Mouse (Mus musculus): ENCODE measurements around the gene Rai14.

Gene Rai14

GRCm38 (mm10) chr15:10611040-10611439 is 103.4 kb downstream of the Rai14 start:
- DNase-seq (ENCODE audit: low spot score): no peak

DNA sequence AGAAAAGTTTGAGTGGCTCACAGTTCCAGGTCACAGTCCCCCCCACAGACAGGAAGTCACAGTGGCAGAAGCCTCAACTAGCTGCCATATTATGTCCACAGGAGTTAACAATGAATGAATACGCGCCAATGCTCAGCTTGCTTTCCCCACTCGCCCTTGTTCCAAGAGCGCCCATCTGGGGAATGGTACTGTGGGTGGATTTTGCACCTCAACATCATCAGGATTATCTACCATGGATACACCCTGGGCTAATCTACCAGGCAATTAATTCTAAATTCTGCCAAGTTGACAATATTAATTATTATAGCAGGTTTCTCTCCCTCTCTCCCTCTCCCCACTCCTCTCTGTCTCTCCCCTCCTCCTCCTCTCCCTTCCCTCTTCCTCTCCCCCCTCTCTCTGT is 105.3 kb downstream of the Rai14 start:
- DNase-seq (ENCODE audit: low spot score): no peak

DNA sequence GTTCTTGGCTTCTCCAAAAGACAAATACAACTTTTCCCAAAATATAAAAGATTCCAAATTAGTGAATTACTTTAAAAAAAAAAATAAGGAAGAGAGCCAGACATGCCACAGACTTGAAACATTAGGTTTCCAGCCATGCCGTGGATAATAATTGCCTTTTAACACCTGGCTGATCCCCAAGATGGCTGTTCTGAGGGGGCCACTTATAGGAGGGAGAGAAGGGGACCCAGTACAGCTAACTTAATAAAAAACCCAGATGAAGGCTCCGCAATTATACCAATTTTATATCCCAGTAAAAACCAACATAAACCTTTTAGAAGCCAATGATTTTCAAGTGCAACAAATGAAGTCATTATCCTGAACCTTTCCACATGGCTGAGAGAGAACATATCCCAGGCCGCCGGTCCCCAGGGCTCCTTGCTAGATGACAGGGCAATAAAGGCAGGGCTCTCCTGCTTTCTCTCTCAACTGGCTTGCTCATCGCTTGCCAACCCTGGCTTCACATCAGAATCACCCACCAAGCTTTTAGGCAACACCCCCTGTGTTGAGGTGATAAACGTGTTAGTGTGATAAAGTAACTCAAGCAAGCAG is 105.8 kb downstream of the Rai14 start:
- DNase-seq (ENCODE audit: low spot score): no peak

GRCm38 (mm10) chr15:10599413-10599812 is 115.0 kb downstream of the Rai14 start:
- no peak for DNase-seq (ENCODE audit: low spot score)

DNA sequence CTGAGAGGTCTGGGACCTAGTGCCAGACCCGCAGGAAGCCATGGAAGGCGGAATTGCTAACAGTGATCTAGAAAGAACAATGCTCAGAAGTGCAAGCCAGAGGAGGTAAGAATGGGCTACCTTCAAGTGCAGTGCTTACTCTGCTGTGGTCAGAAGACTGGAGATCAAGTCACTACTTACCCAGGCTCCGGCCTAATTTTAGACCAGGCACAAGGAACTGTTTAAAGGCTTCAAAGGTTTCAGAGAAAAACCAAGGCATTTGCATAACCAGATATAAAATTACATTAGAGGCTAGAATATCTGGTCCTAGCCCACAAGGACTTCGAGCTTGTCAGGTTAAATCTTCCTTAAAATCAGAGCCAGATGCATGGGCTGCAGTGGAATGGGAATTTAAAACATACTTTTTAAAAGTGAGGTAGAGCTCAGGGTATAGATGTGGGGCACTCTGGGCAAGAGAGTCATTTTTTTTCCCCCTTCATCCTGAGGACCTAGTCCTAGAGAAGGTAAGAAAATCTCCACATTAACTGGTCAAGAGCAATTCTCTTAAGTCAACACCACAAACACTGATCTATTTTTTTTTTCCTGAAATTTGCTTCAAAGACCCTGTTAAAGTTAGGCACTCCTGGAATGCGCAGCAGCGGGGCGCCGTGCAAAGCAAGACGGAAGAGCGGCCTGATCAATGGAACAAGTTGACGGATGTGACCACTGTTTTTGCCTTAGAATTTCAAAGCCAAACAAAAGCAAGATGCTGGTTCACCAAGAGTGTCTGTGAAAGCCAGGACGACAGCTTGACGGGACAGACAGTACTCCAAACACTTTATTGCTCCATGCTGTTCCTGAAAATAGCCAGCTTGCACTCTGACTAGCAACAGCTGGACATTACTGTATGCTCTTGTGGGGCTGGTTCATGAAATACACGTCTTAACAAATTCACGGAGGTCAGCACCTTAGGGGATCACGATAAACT is 115.9 kb downstream of the Rai14 start:
- no peak for DNase-seq (ENCODE audit: low spot score)

GRCm38 (mm10) chr15:10596871-10597270 is 117.6 kb downstream of the Rai14 start:
- DNase-seq (ENCODE audit: low spot score): no peak

DNA sequence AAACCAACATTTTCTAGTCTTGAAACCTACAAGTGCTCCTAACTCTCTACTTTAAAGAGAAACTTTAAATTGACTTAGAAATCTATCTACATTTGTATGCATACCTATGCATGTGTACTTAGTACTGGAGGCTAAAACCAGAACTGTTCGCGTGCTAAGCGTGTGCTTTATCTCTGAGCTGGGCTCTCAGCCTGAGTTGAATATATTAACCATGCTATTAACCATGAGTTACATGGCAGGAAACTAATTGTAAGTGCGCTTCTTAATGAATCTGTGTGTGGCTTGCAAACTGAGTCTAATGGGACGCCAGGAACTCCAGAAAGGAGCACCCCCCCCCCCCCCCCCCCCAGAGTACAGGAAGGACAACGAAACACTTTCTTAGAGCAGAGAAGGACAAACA is 119.0 kb downstream of the Rai14 start:
- DNase-seq (ENCODE audit: low spot score): no peak

GRCm38 (mm10) chr15:10594910-10595309 is 119.5 kb downstream of the Rai14 start:
- no peak for DNase-seq (ENCODE audit: low spot score)

DNA sequence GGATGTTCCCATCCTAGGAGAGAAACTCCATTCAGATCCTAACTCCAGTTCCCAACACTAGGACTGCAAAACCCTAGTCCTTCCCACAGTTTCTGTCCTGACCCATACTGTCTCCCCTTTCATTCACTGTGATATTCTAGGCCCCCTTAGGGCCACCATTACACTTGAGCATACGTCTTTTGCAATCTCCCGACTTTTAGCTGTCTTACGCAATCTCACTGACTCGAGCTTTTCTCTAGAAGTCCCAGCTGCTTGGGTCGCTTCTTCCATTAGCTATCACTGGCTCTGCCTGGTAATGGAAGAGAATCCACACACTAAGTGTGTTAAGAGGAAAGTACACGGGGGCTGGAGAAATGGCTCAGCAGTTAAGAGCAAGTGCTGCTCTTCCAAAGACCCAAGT is 121.3 kb downstream of the Rai14 start:
- DNase-seq (ENCODE audit: low spot score): no peak

DNA sequence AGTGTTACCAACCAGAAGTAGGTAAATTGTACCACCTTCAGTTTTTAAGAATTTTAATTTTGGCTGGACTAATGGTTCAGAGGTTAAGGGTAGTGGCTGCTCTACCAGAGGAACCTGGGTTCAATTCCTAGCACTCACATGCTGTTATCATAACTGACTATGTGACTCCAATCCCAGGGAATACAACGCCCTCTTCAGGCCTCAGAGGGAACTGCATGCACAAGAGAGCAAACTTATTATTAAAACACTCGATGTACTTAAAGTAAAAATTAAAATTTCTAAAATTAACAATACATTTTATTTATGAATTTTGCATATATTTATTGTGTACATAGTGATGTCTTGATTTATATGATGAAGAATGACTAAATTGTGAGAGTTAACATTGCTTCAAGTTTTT is 127.9 kb downstream of the Rai14 start:
- DNase-seq (ENCODE audit: low spot score): no peak

GRCm38 (mm10) chr15:10584359-10585187 is 129.9 kb downstream of the Rai14 start:
- DNase-seq (ENCODE audit: low spot score): no peak

GRCm38 (mm10) chr15:10583408-10583807 is 131.0 kb downstream of the Rai14 start:
- peak; percentile 10 for DNase-seq (ENCODE audit: low spot score)

DNA sequence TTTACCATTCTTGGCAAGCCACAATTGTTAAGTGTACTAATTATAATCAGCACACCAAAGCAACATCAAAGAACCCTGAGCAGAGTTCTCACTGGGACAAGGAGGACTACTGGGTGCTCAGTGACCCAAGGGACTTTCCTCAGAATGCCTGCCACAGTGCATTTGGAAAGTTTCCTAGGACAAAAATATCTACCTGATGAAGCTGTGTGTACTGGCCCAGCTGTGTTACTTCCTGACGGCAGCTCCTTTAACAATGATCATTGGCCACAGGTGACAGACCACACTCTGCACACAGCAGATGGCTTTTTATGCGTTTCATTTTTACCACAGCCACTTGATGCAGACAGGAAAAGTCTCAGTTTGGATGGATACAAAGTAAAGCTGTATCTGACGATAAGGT is 135.3 kb downstream of the Rai14 start:
- DNase-seq (ENCODE audit: low spot score): no peak

DNA sequence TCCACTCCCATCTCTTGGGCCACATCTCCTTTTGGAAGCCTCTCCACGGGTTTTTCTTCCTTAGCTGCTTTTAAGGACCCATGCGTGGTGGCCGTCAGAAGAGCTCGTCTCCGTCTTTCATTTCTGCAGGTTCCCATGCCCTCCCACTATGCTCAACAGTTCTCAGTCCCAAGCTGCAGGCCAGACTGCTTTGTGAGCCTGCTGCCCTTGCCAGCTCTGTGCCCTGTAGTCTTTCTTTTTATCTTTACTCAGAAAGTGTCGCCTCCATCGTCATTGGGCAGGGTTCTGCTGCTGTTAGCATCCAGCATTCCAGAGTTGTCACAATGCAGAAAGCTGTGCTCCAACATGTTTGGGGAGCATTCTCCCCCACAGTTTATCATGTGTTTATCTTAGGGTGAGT is 147.9 kb downstream of the Rai14 start:
- DNase-seq (ENCODE audit: low spot score): no peak

DNA sequence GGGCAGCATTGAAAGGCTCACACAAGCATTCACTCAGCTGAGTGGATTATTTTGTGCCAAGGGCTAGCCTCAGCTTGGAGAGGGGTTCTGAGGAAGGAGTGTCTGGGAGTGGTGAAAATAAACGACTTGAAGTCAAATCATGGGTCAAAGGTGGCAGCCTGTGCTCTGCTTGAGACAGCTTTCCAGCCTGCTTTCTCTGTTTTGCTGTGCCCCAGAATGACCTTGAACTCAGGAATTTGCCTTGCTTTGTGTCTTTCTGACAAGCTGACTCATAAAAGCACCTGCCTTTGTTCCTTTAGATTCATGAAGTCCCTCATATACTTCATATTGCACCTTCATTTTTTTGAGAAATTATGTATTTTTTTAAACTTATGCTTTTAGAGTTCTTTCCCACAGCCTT is 150.2 kb downstream of the Rai14 start:
- no peak for DNase-seq (ENCODE audit: low spot score)

DNA sequence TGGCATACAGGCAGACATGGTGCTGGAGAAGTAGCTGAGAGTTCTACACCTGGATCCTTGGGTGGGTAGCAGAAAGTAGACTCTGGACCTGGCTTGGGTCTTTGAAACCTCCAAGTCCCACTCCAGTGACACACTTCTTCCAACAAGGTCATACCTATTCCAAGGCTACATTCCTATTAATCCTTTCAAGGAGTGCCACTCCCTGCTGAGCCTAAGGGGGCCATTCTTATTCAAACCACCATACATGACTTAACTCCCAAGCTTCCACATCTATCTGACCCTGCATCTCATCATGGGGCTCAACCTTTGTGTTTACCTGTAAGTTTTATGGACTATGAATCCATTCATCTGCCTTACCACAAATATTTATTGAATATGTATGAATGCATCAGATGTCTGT is 152.1 kb downstream of the Rai14 start:
- DNase-seq (ENCODE audit: low spot score): no peak

DNA sequence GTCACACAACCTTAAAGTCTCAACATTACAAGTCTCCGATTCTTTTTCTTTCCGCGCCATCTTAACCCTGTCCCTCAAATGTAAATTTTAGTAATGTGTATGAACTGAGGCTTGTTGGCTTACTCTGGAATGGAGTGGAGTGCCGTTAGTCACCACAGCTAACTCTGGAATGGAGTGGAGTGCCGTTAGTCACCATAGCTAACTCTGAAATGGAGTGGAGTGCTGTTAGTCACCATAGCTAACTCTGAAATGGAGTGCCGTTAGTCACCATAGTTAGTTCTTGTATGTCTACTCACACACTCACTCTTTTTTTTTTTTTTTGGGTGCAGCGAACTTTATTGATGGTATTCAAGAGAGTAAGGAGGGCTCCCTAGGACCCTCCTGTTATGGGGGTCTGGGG is 154.4 kb downstream of the Rai14 start:
- no peak for DNase-seq (ENCODE audit: low spot score)

- no peak for DNase-seq (ENCODE audit: low spot score)
Observed at GRCm38 (mm10) chr15:10558465-10558864, 156.0 kb downstream of the Rai14 start, which contains the start of gene Ttc23l. Gene Ttc23l, minus strand, starts transcription at chr15:10558668.

DNA sequence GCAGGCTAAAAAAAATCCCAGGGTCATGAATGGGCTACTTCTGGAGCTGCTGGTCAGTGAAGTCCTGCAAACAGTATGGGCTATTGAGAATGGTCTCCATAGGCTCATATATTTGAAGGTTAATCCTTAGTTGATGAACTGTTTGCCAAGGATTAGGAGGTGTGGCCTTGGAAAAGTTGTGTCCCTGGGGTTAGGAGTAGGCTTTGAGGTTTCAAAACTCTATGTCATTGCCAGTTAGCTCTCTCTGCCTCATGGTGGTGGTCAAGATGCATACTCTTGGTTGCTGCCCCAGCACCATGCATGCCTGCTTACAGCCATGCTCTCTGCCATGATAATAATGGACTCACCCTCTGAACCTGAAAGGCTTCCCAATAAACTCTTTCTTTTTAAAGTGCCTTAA is 160.1 kb downstream of the Rai14 start:
- no peak for DNase-seq (ENCODE audit: low spot score)

DNA sequence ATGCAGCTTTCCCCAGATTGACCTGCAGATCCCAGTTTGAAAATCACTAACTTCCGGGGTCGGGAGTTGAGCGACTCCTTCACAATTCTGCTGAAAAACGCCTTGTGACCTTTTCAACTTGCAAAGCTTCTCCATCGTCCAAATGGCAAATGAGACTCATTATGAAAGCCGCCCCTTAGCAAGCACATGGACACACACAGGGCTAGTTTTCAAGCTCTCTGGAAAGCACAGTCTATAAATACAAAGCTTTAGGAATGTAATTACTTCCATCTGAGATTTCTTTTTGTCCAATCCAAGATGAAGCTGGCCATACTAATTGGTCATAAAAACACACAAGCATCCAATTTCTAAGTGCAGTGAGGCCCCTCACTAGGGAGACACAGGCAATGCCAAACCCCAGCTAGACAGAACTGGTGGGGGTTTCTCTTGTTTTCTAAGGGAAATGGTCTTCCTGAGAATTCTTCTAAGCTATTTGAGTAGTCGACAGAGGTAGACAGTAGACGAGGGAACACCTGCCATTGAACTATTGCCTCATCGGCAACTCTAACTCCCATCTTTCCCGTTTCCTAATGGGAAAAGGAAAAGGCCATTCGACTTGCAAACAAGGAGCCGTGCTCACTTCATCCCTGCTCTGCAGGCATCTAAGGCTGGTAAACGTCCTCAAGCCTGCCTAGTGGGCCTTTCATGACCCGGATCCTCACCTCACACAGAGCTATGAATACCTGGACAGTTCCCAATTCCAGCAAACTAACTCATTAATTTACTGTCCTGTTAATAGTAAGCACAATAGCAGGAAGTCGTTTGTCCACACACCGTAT is 173.9 kb downstream of the Rai14 start:
- DNase-seq (ENCODE audit: low spot score): no peak

DNA sequence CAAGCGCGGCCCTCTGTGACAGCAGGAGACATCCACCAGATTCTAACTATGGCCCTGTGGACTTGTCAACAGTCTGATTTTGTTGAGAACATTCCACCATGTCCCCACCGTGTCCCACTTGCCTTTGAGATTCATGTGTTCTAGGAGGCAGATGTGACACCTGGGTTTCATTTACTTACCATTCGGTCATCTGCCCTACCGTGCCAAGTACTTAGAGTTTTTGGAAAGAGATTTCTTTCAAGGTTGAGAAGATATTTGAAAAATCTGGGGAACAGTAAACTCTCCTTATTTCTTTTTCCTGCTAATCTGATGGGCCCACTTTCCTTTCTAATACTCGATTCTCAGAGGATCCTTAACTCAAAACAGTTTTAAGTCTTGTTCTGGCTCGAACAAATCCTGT is 178.5 kb downstream of the Rai14 start:
- no peak for DNase-seq (ENCODE audit: low spot score)

DNA sequence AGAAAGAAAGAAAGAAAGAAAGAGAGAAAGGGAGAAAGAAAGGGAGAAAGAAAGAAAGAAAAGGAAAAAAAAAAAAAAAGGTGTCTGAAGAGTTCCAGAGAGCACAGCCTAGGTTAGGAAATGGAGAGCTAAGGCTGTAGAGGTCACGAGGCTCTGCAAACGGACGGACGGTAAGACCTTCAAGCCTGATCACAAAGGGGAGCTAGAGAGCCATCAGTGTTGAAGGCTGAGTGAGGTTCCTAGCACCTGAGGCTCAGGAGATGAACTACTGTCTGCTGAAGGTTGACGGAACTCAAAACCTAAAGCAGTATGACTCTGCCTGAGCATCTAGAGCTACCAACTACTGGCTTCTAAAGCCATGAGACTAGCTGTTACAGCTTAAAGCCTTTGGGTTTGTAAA is 179.8 kb downstream of the Rai14 start:
- DNase-seq (ENCODE audit: low spot score): no peak

Data from spleen, adult 12 weeks (tissue).